Mouse (Mus musculus) liver, postnatal 0 days (tissue): ENCODE measurements at regions not wholly inside any gene's neighbourhood (a gene's known extent, or its start where the extent isn't known, plus 50 kb on each side); places are given as distances from the start of the nearest gene placed in this dataset.

Experiments used
- CTCF ChIP-seq: sonication (generic); IDR thresholded peaks from 2 replicates; pipeline ENCODE4 v1.5.1; 2016; ENCODE audit warnings: antibody characterized with exemption, low read depth
- EP300 ChIP-seq: IDR thresholded peaks from 2 replicates; pipeline ENCODE4 v1.6.1; 2016; ENCODE audit warnings: antibody characterized with exemption, low read depth, mild to moderate bottlenecking

DNA sequence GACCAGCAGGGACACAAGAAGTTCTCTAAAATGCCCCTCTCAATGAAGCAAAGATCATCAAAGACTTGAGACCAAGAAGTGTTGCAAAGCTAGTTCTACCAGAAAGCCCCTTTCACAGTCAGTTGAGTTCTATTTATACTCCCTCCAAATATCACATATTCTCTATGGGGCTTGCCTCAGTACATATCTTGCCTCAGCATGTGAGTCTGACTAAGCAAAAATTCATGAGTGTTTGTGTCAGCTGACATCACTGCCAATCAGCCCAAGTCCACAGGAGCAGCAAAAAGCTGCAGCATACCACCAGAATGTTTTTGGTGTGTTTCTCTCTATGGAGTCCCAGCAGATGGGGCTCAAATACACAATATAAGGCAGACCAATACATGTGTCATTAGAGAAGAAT is 631.6 kb downstream of the Rpia start:
- TF ChIP-seq CTCF (no peak), EP300 (no peak)
